Mouse (Mus musculus): ENCODE results near the gene Hrc. TPM values are rescaled to one million over a fixed set of nuclear protein-coding genes. Genes with fewer than 3 reads are reported as not detected.

Gene Hrc
- polyA plus RNA-seq, 1 experiment, result 173 TPM

DNA sequence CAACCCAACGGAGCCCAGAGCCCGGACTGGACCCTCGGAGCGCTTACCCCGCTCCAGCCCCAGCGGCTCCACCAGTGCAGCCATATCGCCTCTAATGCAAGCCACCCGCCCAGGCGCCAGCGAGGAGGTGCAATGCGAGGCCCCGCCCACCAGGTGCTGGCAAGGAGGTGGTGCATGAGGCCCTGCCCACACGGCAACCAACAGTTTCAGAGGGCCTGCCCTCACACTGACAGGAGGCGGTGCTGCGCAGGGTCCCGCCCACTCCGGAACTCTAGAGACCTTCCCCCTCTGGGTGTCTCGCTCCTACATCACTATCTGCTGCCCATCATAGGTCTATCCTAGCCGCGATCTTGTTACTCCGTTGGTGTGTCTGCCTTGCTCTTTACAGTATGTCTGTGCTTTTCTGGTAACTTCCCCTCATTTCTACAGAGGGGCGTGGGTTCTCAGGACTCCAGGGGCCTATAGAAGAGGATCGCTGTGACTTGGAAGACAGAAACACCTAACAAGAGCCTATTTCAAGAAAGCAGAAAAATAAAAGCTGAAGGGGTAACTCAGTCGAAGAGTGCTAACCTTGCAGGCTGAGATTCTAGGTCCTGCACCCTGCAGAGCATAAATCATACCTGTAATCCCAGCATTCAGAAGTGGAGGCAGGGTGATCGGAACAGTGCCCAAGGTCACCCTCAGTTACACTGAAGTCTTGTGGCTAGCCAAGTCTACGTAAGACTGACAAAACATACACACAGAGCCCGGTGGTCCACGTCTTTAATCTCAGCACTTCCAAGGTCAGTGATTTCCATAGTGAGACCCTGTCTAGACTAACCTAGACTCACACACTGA lies 35.6 kb downstream of the Hrc start, which contains the start of gene Lin7b:
Gene Lin7b, minus strand, starts transcription at position 109 of the 837 bp plus-strand sequence.
- peaks cover 14% of the 10 kb centered on the region for H3K36me3 ChIP-seq (ENCODE audit: control insufficient read depth, insufficient read depth)
- H3K4me2 ChIP-seq (ENCODE audit: low read depth), result no peak within 1 kb of the TSS
- H3ac ChIP-seq (ENCODE audit: control insufficient read depth, insufficient read length), result no peak within 1 kb of the TSS
- H3K4me3 ChIP-seq, result no peak within 1 kb of the TSS
- no peaks in the 10 kb centered on the region for H3K79me2 ChIP-seq (ENCODE audit: control insufficient read depth, insufficient read depth)
- no peaks in the 10 kb centered on the region for H3K27me3 ChIP-seq (ENCODE audit: control insufficient read depth, insufficient read depth, insufficient read length)
- TF ChIP-seq REST (IDR thresholded peaks at IDR 0.05; ENCODE audit: insufficient read depth, insufficient read length), result no peak
- TF ChIP-seq POLR2AphosphoS2 (IDR thresholded peaks at IDR 0.05; ENCODE audit: insufficient read length, low read depth), result peak; percentile 84
- no peak for TF ChIP-seq MAX (IDR thresholded peaks at IDR 0.05; ENCODE audit: low read depth)
- peak; percentile 19 for TF ChIP-seq POLR2A (IDR thresholded peaks at IDR 0.05; ENCODE audit: insufficient read length, low read depth)

GRCm38 (mm10) chr7:45372371-45372770 lies 37.3 kb downstream of the Hrc start:
- no peak overlapping the region for H3ac ChIP-seq (ENCODE audit: control insufficient read depth, insufficient read length)
- no peak overlapping the region for H3K4me3 ChIP-seq
- H3K36me3 ChIP-seq (ENCODE audit: control insufficient read depth, insufficient read depth), result peaks cover 20% of the 10 kb centered on the region
- TF ChIP-seq SRF (IDR thresholded peaks at IDR 0.05; ENCODE audit: control insufficient read depth, insufficient read length, low read depth) (no peak), POLR2AphosphoS2 (IDR thresholded peaks at IDR 0.05; ENCODE audit: insufficient read length, low read depth) (peak; percentile 56)
- no peaks in the 10 kb centered on the region for H3K27me3 ChIP-seq (ENCODE audit: control insufficient read depth, insufficient read depth, insufficient read length)
- no peaks in the 10 kb centered on the region for H3K79me2 ChIP-seq (ENCODE audit: control insufficient read depth, insufficient read depth)
- H3K4me2 ChIP-seq (ENCODE audit: low read depth), result no peak overlapping the region

- H3ac ChIP-seq (ENCODE audit: control insufficient read depth, insufficient read length), result no peak overlapping the region
- H3K79me2 ChIP-seq (ENCODE audit: control insufficient read depth, insufficient read depth), result no peaks in the 10 kb centered on the region
- H3K27me3 ChIP-seq (ENCODE audit: control insufficient read depth, insufficient read depth, insufficient read length), result no peaks in the 10 kb centered on the region
- peaks cover 34% of the 10 kb centered on the region for H3K36me3 ChIP-seq (ENCODE audit: control insufficient read depth, insufficient read depth)
- H3K4me2 ChIP-seq (ENCODE audit: low read depth), result no peak overlapping the region
- TF ChIP-seq MYOG (IDR thresholded peaks at IDR 0.05; ENCODE audit: control insufficient read depth in 1 of 3, insufficient read depth in 1 of 3, insufficient read length in 2 of 3, low read depth in 2 of 3) (no peak), POLR2A (IDR thresholded peaks at IDR 0.05; ENCODE audit: insufficient read length, low read depth) (no peak), POLR2AphosphoS2 (IDR thresholded peaks at IDR 0.05; ENCODE audit: insufficient read length, low read depth) (no peak), TCF3 (IDR thresholded peaks at IDR 0.05; ENCODE audit: insufficient read length, low read depth) (no peak), MAX (IDR thresholded peaks at IDR 0.05; ENCODE audit: low read depth) (no peak), TCF12 (IDR thresholded peaks at IDR 0.05; ENCODE audit: insufficient read depth, poor library complexity, severe bottlenecking) (no peak), USF1 (IDR thresholded peaks at IDR 0.05; ENCODE audit: low read depth) (no peak), SRF (IDR thresholded peaks at IDR 0.05; ENCODE audit: control insufficient read depth, insufficient read length, low read depth) (no peak)
- no peak overlapping the region for H3K4me3 ChIP-seq
Measured at GRCm38 (mm10) chr7:45374620-45375019, 39.5 kb downstream of the Hrc start.

- no peaks in the 10 kb centered on the region for H3K27me3 ChIP-seq (ENCODE audit: control insufficient read depth, insufficient read depth, insufficient read length)
- no peak overlapping the region for H3K4me3 ChIP-seq
- no peak for TF ChIP-seq MAX (IDR thresholded peaks at IDR 0.05; ENCODE audit: low read depth)
- TF ChIP-seq USF1 (IDR thresholded peaks at IDR 0.05; ENCODE audit: low read depth), result no peak
- no peak for TF ChIP-seq REST (IDR thresholded peaks at IDR 0.05; ENCODE audit: insufficient read depth, insufficient read length)
- TF ChIP-seq MYOD1 (IDR thresholded peaks at IDR 0.05; ENCODE audit: control insufficient read depth in 1 of 3, insufficient read length in 2 of 3, low read depth in 2 of 3), result no peak
- TF ChIP-seq E2F4 (IDR thresholded peaks at IDR 0.05; ENCODE audit: insufficient read depth), result no peak
- TF ChIP-seq CEBPB (IDR thresholded peaks at IDR 0.05; ENCODE audit: insufficient read depth, poor library complexity, severe bottlenecking), result no peak
- no peak for TF ChIP-seq TCF12 (IDR thresholded peaks at IDR 0.05; ENCODE audit: insufficient read depth, poor library complexity, severe bottlenecking)
- TF ChIP-seq MYOG (IDR thresholded peaks at IDR 0.05; ENCODE audit: control insufficient read depth in 1 of 3, insufficient read depth in 1 of 3, insufficient read length in 2 of 3, low read depth in 2 of 3), result no peak
- no peak for TF ChIP-seq POLR2AphosphoS2 (IDR thresholded peaks at IDR 0.05; ENCODE audit: insufficient read length, low read depth)
- peaks cover 45% of the 10 kb centered on the region for H3K36me3 ChIP-seq (ENCODE audit: control insufficient read depth, insufficient read depth)
- no peak overlapping the region for H3K4me2 ChIP-seq (ENCODE audit: low read depth)
- H3K79me2 ChIP-seq (ENCODE audit: control insufficient read depth, insufficient read depth), result no peaks in the 10 kb centered on the region
- no peak overlapping the region for H3ac ChIP-seq (ENCODE audit: control insufficient read depth, insufficient read length)
Measured at GRCm38 (mm10) chr7:45376057-45376456, 41.0 kb downstream of the Hrc start.

GRCm38 (mm10) chr7:45386077-45386476 lies 51.0 kb downstream of the Hrc start:
- Histone ChIP-seq H3K27me3 (ENCODE audit: control insufficient read depth, insufficient read depth, insufficient read length) (no peaks in the 10 kb centered on the region), H3K36me3 (ENCODE audit: control insufficient read depth, insufficient read depth) (peaks cover 75% of the 10 kb centered on the region)
- TF ChIP-seq POLR2AphosphoS2 (IDR thresholded peaks at IDR 0.05; ENCODE audit: insufficient read length, low read depth) (no peak), CEBPB (IDR thresholded peaks at IDR 0.05; ENCODE audit: insufficient read depth, poor library complexity, severe bottlenecking) (no peak), TCF3 (IDR thresholded peaks at IDR 0.05; ENCODE audit: insufficient read length, low read depth) (no peak), POLR2A (IDR thresholded peaks at IDR 0.05; ENCODE audit: insufficient read length, low read depth) (no peak), TCF12 (IDR thresholded peaks at IDR 0.05; ENCODE audit: insufficient read depth, poor library complexity, severe bottlenecking) (no peak), USF1 (IDR thresholded peaks at IDR 0.05; ENCODE audit: low read depth) (no peak), SRF (IDR thresholded peaks at IDR 0.05; ENCODE audit: control insufficient read depth, insufficient read length, low read depth) (no peak), REST (IDR thresholded peaks at IDR 0.05; ENCODE audit: insufficient read depth, insufficient read length) (no peak), MYOD1 (IDR thresholded peaks at IDR 0.05; ENCODE audit: control insufficient read depth in 1 of 3, insufficient read length in 2 of 3, low read depth in 2 of 3) (no peak), MAX (IDR thresholded peaks at IDR 0.05; ENCODE audit: low read depth) (no peak), E2F4 (IDR thresholded peaks at IDR 0.05; ENCODE audit: insufficient read depth) (no peak), MYOG (IDR thresholded peaks at IDR 0.05; ENCODE audit: control insufficient read depth in 1 of 3, insufficient read depth in 1 of 3, insufficient read length in 2 of 3, low read depth in 2 of 3) (no peak)

More at GRCm38 (mm10) chr7:45386077-45386476, 51.0 kb downstream of the Hrc start:
- Histone ChIP-seq H3K4me2 (ENCODE audit: low read depth) (no peak overlapping the region), H3K79me2 (ENCODE audit: control insufficient read depth, insufficient read depth) (peaks cover 37% of the 10 kb centered on the region), H3ac (ENCODE audit: control insufficient read depth, insufficient read length) (no peak overlapping the region), H3K4me3 (no peak overlapping the region)

Other genes starting within 250 kb of the Hrc start
- gene Rcn3, start 243.1 kb upstream of the Hrc start, polyA plus RNA-seq (2012; fragmentation: generic; extraction: Trizol), result 123 TPM
- gene Fcgrt, start 231.4 kb upstream of the Hrc start, polyA plus RNA-seq (2012; fragmentation: generic; extraction: Trizol), result 67.2 TPM
- gene Rps11, start 210.9 kb upstream of the Hrc start, polyA plus RNA-seq (2012; fragmentation: generic; extraction: Trizol), result 2,217 TPM
- gene Rpl13a, start 206.5 kb upstream of the Hrc start, polyA plus RNA-seq (2012; fragmentation: generic; extraction: Trizol), result 6,110 TPM
- 3.6 TPM for gene Gm45713, start 199.1 kb upstream of the Hrc start, polyA plus RNA-seq (2012; fragmentation: generic; extraction: Trizol)
- gene Flt3l, start 198.9 kb upstream of the Hrc start, polyA plus RNA-seq (2012; fragmentation: generic; extraction: Trizol), result 7.2 TPM
- 81.9 TPM for gene Pih1d1, start 181.0 kb upstream of the Hrc start, polyA plus RNA-seq (2012; fragmentation: generic; extraction: Trizol)
- 29.0 TPM for gene Aldh16a1, start 180.7 kb upstream of the Hrc start, polyA plus RNA-seq (2012; fragmentation: generic; extraction: Trizol)
- 3.6 TPM for gene Slc17a7, start 171.3 kb upstream of the Hrc start, polyA plus RNA-seq (2012; fragmentation: generic; extraction: Trizol)
- 0.04 TPM for gene Gfy, start 155.7 kb upstream of the Hrc start, polyA plus RNA-seq (2012; fragmentation: generic; extraction: Trizol)
- not detected for gene Pth2, start 154.3 kb upstream of the Hrc start, polyA plus RNA-seq (2012; fragmentation: generic; extraction: Trizol)
- gene Ccdc155, start 130.4 kb upstream of the Hrc start, polyA plus RNA-seq (2012; fragmentation: generic; extraction: Trizol), result 2.2 TPM
- 0.08 TPM for gene Dkkl1, start 123.1 kb upstream of the Hrc start, polyA plus RNA-seq (2012; fragmentation: generic; extraction: Trizol)
- gene Tead2, start 119.5 kb upstream of the Hrc start, polyA plus RNA-seq (2012; fragmentation: generic; extraction: Trizol), result 93.3 TPM
- gene Cd37, start 96.2 kb upstream of the Hrc start, polyA plus RNA-seq (2012; fragmentation: generic; extraction: Trizol), result 0.18 TPM
- not detected for gene Slc6a16, start 94.2 kb upstream of the Hrc start, polyA plus RNA-seq (2012; fragmentation: generic; extraction: Trizol)
- gene Slc6a21, start 57.8 kb upstream of the Hrc start, polyA plus RNA-seq (2012; fragmentation: generic; extraction: Trizol), result not detected
- gene Trpm4, start 1.5 kb upstream of the Hrc start, polyA plus RNA-seq (2012; fragmentation: generic; extraction: Trizol), result 27.3 TPM
- gene Ppfia3, start 31.7 kb downstream of the Hrc start, polyA plus RNA-seq (2012; fragmentation: generic; extraction: Trizol), result 6.6 TPM
- 2.4 TPM for gene Lin7b, start 35.3 kb downstream of the Hrc start, polyA plus RNA-seq (2012; fragmentation: generic; extraction: Trizol)
- 189 TPM for gene Snrnp70, start 60.5 kb downstream of the Hrc start, polyA plus RNA-seq (2012; fragmentation: generic; extraction: Trizol)
- gene Kcna7, start 70.4 kb downstream of the Hrc start, polyA plus RNA-seq (2012; fragmentation: generic; extraction: Trizol), result 0.65 TPM
- gene Ntf5, start 78.4 kb downstream of the Hrc start, polyA plus RNA-seq (2012; fragmentation: generic; extraction: Trizol), result 1.9 TPM
- 0.07 TPM for gene Lhb, start 85.5 kb downstream of the Hrc start, polyA plus RNA-seq (2012; fragmentation: generic; extraction: Trizol)
- gene Gys1, start 99.6 kb downstream of the Hrc start, polyA plus RNA-seq (2012; fragmentation: generic; extraction: Trizol), result 125 TPM
- 118 TPM for gene Ruvbl2, start 102.8 kb downstream of the Hrc start, polyA plus RNA-seq (2012; fragmentation: generic; extraction: Trizol)
- gene Ftl1, start 124.6 kb downstream of the Hrc start, polyA plus RNA-seq (2012; fragmentation: generic; extraction: Trizol), result 2,413 TPM
- 249 TPM for gene Bax, start 131.6 kb downstream of the Hrc start, polyA plus RNA-seq (2012; fragmentation: generic; extraction: Trizol)
- 0.06 TPM for gene Tulp2, start 146.6 kb downstream of the Hrc start, polyA plus RNA-seq (2012; fragmentation: generic; extraction: Trizol)
- not detected for gene Gm45808, start 151.5 kb downstream of the Hrc start, polyA plus RNA-seq (2012; fragmentation: generic; extraction: Trizol)
- 0.13 TPM for gene Dhdh, start 153.5 kb downstream of the Hrc start, polyA plus RNA-seq (2012; fragmentation: generic; extraction: Trizol)
- gene Nucb1, start 175.1 kb downstream of the Hrc start, polyA plus RNA-seq (2012; fragmentation: generic; extraction: Trizol), result 135 TPM
- 306 TPM for gene Ppp1r15a, start 191.0 kb downstream of the Hrc start, polyA plus RNA-seq (2012; fragmentation: generic; extraction: Trizol)
- 2.6 TPM for gene Plekha4, start 191.0 kb downstream of the Hrc start, polyA plus RNA-seq (2012; fragmentation: generic; extraction: Trizol)
- 1.9 TPM for gene Hsd17b14, start 219.6 kb downstream of the Hrc start, polyA plus RNA-seq (2012; fragmentation: generic; extraction: Trizol)
- 54.1 TPM for gene Bcat2, start 234.9 kb downstream of the Hrc start, polyA plus RNA-seq (2012; fragmentation: generic; extraction: Trizol)

Measured in myocyte (in vitro differentiated cells).